Mouse (Mus musculus) kidney, postnatal 14 days (tissue): ENCODE data around the gene Hspbp1.

ENCODE experiments used
- DNase-seq: peaks from one replicate; pipeline ENCODE4 v3.0.0; 2022; ENCODE audit warnings: mixed read lengths

Hspbp1 gene

GRCm38 (mm10) chr7:4625928-4626327 lies 58.9 kb downstream of the Hspbp1 start:
- no peak for DNase-seq

- no peak for DNase-seq
Measured at GRCm38 (mm10) chr7:4624343-4624742, 60.5 kb downstream of the Hspbp1 start.

- DNase-seq: peak; percentile 60
Measured at GRCm38 (mm10) chr7:4623544-4624189, 61.2 kb downstream of the Hspbp1 start.

DNA sequence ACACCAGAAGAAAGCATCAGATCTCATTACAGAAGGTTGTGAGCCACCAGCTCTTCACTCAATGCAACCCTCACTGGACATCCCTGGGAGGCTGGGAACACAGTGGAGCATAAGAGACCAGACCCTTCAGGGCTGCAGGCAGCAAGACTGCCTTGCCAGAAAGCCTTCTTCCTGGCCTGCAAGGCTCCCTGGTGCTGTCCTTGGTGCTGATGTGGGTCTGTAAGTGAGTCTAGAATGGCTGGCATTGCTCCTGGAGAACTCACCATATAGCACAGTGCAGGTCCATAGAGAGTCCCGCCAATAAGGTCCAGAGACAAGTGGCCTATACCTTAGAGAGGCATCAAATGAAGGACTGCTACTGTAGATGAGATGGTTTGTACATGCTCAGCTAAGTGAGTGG lies 64.9 kb downstream of the Hspbp1 start:
- peak; percentile 66 for DNase-seq

DNA sequence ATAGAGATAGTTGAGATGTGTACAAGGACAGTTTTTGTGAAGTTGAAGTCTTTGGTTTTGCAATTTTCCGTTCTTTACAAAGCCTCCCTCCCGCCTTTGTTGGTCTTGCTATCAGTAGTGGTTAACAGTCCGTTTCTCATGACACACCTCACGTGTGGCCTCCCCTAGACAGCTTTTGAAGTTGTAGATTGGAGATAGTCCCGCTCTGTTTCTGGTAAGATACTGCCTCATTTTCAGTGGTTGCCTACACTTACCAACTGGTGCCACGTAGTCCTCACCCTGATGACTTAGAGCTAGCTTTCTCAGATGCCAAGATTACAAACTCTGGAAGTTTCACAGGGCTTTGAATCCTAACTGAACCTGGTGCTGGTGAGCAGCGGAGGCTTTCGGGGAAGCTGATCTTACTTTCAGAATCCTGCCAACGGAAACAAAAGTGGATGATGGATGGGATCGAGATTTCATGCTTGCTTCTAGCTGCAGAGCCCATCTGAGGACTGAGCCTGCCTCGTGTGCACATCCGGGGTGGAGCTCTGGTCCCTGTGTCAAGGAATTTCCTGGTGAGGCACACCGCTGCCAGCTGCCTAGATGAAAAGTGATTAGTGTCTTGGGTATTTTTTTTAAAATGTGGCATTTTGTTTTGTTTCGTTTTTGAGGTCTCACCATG lies 71.0 kb downstream of the Hspbp1 start:
- peak; percentile 28 for DNase-seq

DNA sequence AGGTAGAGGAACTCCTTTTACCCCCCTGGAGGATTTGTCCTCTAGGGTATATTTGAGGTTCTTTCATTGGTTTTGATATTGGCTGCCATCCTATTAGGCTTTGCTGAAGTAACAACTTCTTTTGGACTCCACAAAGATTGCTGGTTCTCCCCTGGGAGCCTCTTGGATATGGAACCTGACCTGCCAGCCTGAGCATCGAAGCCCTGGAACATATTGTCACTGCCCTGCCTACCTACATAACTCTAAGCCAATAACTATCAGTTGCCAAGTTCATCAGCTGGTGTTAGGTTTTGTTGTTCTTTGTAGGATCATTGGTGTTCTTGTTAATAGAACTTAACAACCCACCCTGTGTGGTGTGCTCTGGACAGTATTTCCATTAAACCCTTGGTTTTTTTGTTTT lies 71.9 kb downstream of the Hspbp1 start:
- no peak for DNase-seq

GRCm38 (mm10) chr7:4612386-4612785 lies 72.5 kb downstream of the Hspbp1 start:
- no peak for DNase-seq

DNA sequence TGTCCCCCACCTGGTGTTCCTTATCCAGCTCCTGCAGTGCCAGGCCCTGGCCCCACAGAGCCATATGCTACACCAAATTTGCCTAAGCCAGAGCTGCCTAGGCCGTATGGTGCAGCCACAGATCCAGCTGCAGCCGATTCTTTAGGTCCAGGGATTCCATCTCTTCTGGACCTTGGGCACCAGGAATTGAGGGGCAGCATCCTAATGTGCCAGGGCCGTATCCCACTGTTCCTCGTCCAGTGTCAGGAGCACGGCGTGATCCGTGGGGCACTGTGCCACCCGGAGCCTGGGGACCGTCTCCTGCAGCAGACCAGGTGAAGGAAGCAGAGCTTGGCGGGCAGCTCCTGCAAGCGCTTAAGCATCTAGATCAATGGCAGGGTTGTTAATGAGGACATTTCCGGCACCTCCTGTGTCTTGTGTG lies 72.9 kb downstream of the Hspbp1 start:
- DNase-seq: no peak

- DNase-seq: no peak
Measured at GRCm38 (mm10) chr7:4611511-4611910, 73.4 kb downstream of the Hspbp1 start.
